ENCODE assay signal across 23 mouse cellular contexts in genomic region chr11:78801094-78801493, GRCm38 (mm10). TPM values are rescaled to one million over a fixed set of nuclear protein-coding genes. Genes with fewer than 3 reads are reported as not detected.
DNase-seq lines count a peak whose midpoint lies in the region; ATAC-seq and TF ChIP-seq lines count a peak whose summit lies in the region.
"Had no signal": no experiment of that assay in that cellular context is flagged by ENCODE, and none has a peak within 500 bp of the region (broad histone marks: within the 10 kb centered on the region; RNA-seq: fewer than 3 reads in every experiment).

No protein-coding gene starts in this region.

- no peak for TF ChIP-seq POLR2A in MEL (IDR thresholded peaks at IDR 0.05; ENCODE audit: control insufficient read depth in 1 of 2, insufficient read depth in 1 of 2, low read depth in 1 of 2, low read length in 2 of 2, poor library complexity in 1 of 2)

- H3K4me3 ChIP-seq in MEL (ENCODE audit: control insufficient read depth in 1 of 2, insufficient read depth in 1 of 2, low read depth in 2 of 2, low read length in 2 of 2): peak overlapping the region in 1 of 2 experiments; percentile 17; a peak in 2 of 4 replicates
- no peak overlapping the region for H3K4me3 ChIP-seq in liver, embryonic 13.5 days (replicated peaks)
- no peak overlapping the region for H3K4me3 ChIP-seq in liver, postnatal 0 days (ENCODE audit: low read depth, low read length)
- H3K4me3 ChIP-seq: embryonic facial prominence, embryonic 10.5 days; erythroblast, embryonic 14.5 days; forebrain, embryonic 15.5 days; heart, adult 2 months; heart, embryonic 15.5 days; hindbrain, embryonic 13.5 days had no signal

- 38% methylated on average over 4 of the region's 4 CpGs for WGBS in liver, embryonic 13.5 days (ENCODE audit: insufficient replicate concordance)
- WGBS in liver, postnatal 0 days (ENCODE audit: insufficient replicate concordance): 60% methylated on average over 4 of the region's 4 CpGs

- no peaks in the 10 kb centered on the region for H3K27me3 ChIP-seq in MEL (ENCODE audit: control insufficient read depth in 1 of 2, insufficient read depth in 2 of 2, low read length in 2 of 2)
- H3K27me3 ChIP-seq in liver, embryonic 13.5 days: no peaks in the 10 kb centered on the region
- no peaks in the 10 kb centered on the region for H3K27me3 ChIP-seq in liver, postnatal 0 days (ENCODE audit: insufficient read depth, low read length)
- H3K27me3 ChIP-seq: forebrain, embryonic 15.5 days; heart, embryonic 15.5 days; Patski had no signal

- ATAC-seq in liver, embryonic 13.5 days (ENCODE audit: low read depth): peak; percentile 86
- ATAC-seq in liver, postnatal 0 days: 0 out of 2 replicates have a peak, but pooled peaks have one; percentile 33
- ATAC-seq: forebrain, embryonic 15.5 days; hindbrain, postnatal 0 days; Patski had no signal

- peak; percentile 78 for DNase-seq in MEL (ENCODE audit: low read depth, low spot score)
- peak; percentile 20 for DNase-seq in c-Kit-positive CD71-positive TER-119-positive erythroid progenitor cells, embryonic 14.5 days (ENCODE audit: low spot score)
- DNase-seq in liver, embryonic 13.5 days: peak; percentile 14
- no peak for DNase-seq in liver, postnatal 0 days
- no peak for DNase-seq in cerebellum, postnatal 10 days
- no peak for DNase-seq in testis, postnatal 14 days (ENCODE audit: low spot score)
- DNase-seq in thymus, postnatal 4 days: no peak
- DNase-seq in thymus, adult 18-20 months: no peak
- DNase-seq: adrenal gland, adult 2 months; adrenal gland, postnatal 25 days; cerebellum, adult 18-20 months; cerebellum, adult 9-11 months; gastrocnemius, postnatal 14 days; heart, adult 2 months; heart, postnatal 14 days had no signal

- TF ChIP-seq EP300 in MEL (IDR thresholded peaks at IDR 0.05; ENCODE audit: low read depth in 1 of 2, low read length in 2 of 2): peak; percentile 95 to 96
- TF ChIP-seq EP300 in liver, postnatal 0 days (IDR thresholded peaks at IDR 0.05; ENCODE audit: low read depth): peak; percentile 86

- H3K27ac ChIP-seq in MEL (ENCODE audit: control insufficient read depth, low read depth, low read length): peak overlapping the region; percentile 34
- peak overlapping the region; percentile 68 for H3K27ac ChIP-seq in liver, embryonic 13.5 days
- H3K27ac ChIP-seq in liver, postnatal 0 days (ENCODE audit: low read depth): no peak overlapping the region
- H3K27ac ChIP-seq: embryonic facial prominence, embryonic 10.5 days; forebrain, embryonic 15.5 days; heart, adult 2 months; heart, embryonic 15.5 days; hindbrain, embryonic 13.5 days; hindbrain, postnatal 0 days had no signal

- TF ChIP-seq RAD21 in MEL (IDR thresholded peaks at IDR 0.05; ENCODE audit: low read depth, low read length): no peak

- H3K9ac ChIP-seq in MEL (ENCODE audit: control insufficient read depth, low read depth, low read length, poor library complexity, severe bottlenecking): no peak overlapping the region
- H3K9ac ChIP-seq in liver, embryonic 13.5 days: no peak overlapping the region
- H3K9ac ChIP-seq in liver, postnatal 0 days (replicated peaks): no peak overlapping the region
- H3K9ac ChIP-seq: forebrain, embryonic 15.5 days; heart, embryonic 15.5 days; hindbrain, embryonic 13.5 days had no signal

- H3K79me2 ChIP-seq in MEL (ENCODE audit: control insufficient read depth, insufficient read depth, low read length, poor library complexity): no peaks in the 10 kb centered on the region

- no peak for TF ChIP-seq CTCF in MEL (IDR thresholded peaks at IDR 0.05 in 2 of 3, conservative IDR thresholded peaks at IDR 0.05 in 1 of 3; ENCODE audit: control insufficient read depth in 1 of 3, insufficient read depth in 1 of 3, low read depth in 2 of 3, low read length in 3 of 3, poor library complexity in 1 of 3, severe bottlenecking in 1 of 3)
- no peak for TF ChIP-seq CTCF in liver, postnatal 0 days (IDR thresholded peaks at IDR 0.05; ENCODE audit: low read depth)

- peaks cover 23 to 45% of the 10 kb centered on the region in 2 experiments for H3K4me1 ChIP-seq in MEL (ENCODE audit: control insufficient read depth in 1 of 2, insufficient read depth in 2 of 2, low read length in 2 of 2)
- H3K4me1 ChIP-seq in liver, embryonic 13.5 days (replicated peaks): peaks cover 58% of the 10 kb centered on the region
- peaks cover 6% of the 10 kb centered on the region; the same call in 1 of the 2 replicates for H3K4me1 ChIP-seq in liver, postnatal 0 days (ENCODE audit: insufficient read depth)

- no peaks in the 10 kb centered on the region for H3K9me3 ChIP-seq in MEL (replicated peaks; ENCODE audit: insufficient read depth, low read length)
- no peaks in the 10 kb centered on the region for H3K9me3 ChIP-seq in liver, embryonic 13.5 days (replicated peaks)
- no peaks in the 10 kb centered on the region for H3K9me3 ChIP-seq in liver, postnatal 0 days (ENCODE audit: low read length)
- H3K9me3 ChIP-seq: embryonic facial prominence, embryonic 10.5 days; forebrain, embryonic 15.5 days; heart, embryonic 15.5 days had no signal

- H3K36me3 ChIP-seq in MEL (ENCODE audit: control insufficient read depth in 1 of 2, insufficient read depth in 2 of 2, low read length in 2 of 2): peaks cover 0 to 31% of the 10 kb centered on the region in 2 experiments; a peak in 2 of 4 replicates
- H3K36me3 ChIP-seq in liver, embryonic 13.5 days: no peaks in the 10 kb centered on the region
- no peaks in the 10 kb centered on the region for H3K36me3 ChIP-seq in liver, postnatal 0 days (replicated peaks; ENCODE audit: insufficient read depth, low read length)
- H3K36me3 ChIP-seq: embryonic facial prominence, embryonic 10.5 days; forebrain, embryonic 15.5 days; heart, embryonic 15.5 days; hindbrain, embryonic 13.5 days had no signal

- H3K4me2 ChIP-seq in liver, embryonic 13.5 days: peak overlapping the region; percentile 32
- no peak overlapping the region for H3K4me2 ChIP-seq in liver, postnatal 0 days (ENCODE audit: low read depth, low read length)
- H3K4me2 ChIP-seq: forebrain, embryonic 15.5 days; heart, embryonic 11.5 days; heart, embryonic 15.5 days; hindbrain, embryonic 13.5 days had no signal

TF ChIP-seq in MEL, 35 proteins besides CTCF, POLR2A, EP300 and RAD21 (continues in another document):
- TF ChIP-seq HCFC1 (IDR thresholded peaks at IDR 0.05; ENCODE audit: low read depth, low read length) (no peak), ZC3H11A (IDR thresholded peaks at IDR 0.05; ENCODE audit: low read depth, low read length) (no peak), MAFK (IDR thresholded peaks at IDR 0.05; ENCODE audit: borderline replicate concordance, low read depth, low read length) (no peak), E2F4 (IDR thresholded peaks at IDR 0.05; ENCODE audit: borderline replicate concordance, low read depth, low read length) (no peak), BHLHE40 (IDR thresholded peaks at IDR 0.05; ENCODE audit: borderline replicate concordance, low read depth, low read length) (no peak), RCOR1 (IDR thresholded peaks at IDR 0.05; ENCODE audit: low read depth, low read length) (peak; percentile 93), POLR2AphosphoS2 (IDR thresholded peaks at IDR 0.05; ENCODE audit: low read length) (no peak), MAZ (IDR thresholded peaks at IDR 0.05; ENCODE audit: low read depth, low read length) (no peak), CHD1 (IDR thresholded peaks at IDR 0.05; ENCODE audit: low read depth, low read length) (no peak), TBP (IDR thresholded peaks at IDR 0.05; ENCODE audit: low read depth, low read length) (0 out of 2 replicates have a peak, but pooled peaks have one; percentile 47), ETS1 (IDR thresholded peaks at IDR 0.05; ENCODE audit: low read depth, low read length) (peak; percentile 91), UBTF (IDR thresholded peaks at IDR 0.05; ENCODE audit: borderline replicate concordance, insufficient read depth, low read depth, low read length) (no peak), SMC3 (IDR thresholded peaks at IDR 0.05; ENCODE audit: low read depth, low read length) (no peak), MXI1 (IDR thresholded peaks at IDR 0.05; ENCODE audit: low read depth, low read length) (peak; percentile 37), GATA1 (IDR thresholded peaks at IDR 0.05; ENCODE audit: low read depth, low read length) (peak; percentile 99), MYB (IDR thresholded peaks at IDR 0.05; ENCODE audit: low read depth, low read length) (no peak), TCF12 (IDR thresholded peaks at IDR 0.05; ENCODE audit: low read depth, low read length) (peak; percentile 99), NELFE (IDR thresholded peaks at IDR 0.05; ENCODE audit: low read depth, low read length) (no peak), ZNF384 (IDR thresholded peaks at IDR 0.05; ENCODE audit: low read depth, low read length) (no peak), MYC (IDR thresholded peaks at IDR 0.05; ENCODE audit: low read depth, low read length) (no peak), TAL1 (IDR thresholded peaks at IDR 0.05; ENCODE audit: low read length) (peak; percentile 81), ZKSCAN1 (IDR thresholded peaks at IDR 0.05; ENCODE audit: low read depth, low read length) (no peak), KAT2A (conservative IDR thresholded peaks at IDR 0.05; ENCODE audit: low read depth, low read length) (no peak), USF1 (IDR thresholded peaks at IDR 0.05; ENCODE audit: low read depth, low read length) (no peak), SIN3A (IDR thresholded peaks at IDR 0.05; ENCODE audit: low read length) (peak; percentile 56; the same call in 1 of the 2 replicates), JUND (IDR thresholded peaks at IDR 0.05; ENCODE audit: low read depth, low read length) (no peak), USF2 (IDR thresholded peaks at IDR 0.05; ENCODE audit: borderline replicate concordance in 1 of 2, insufficient read depth in 1 of 2, low read depth in 1 of 2, low read length in 2 of 2) (no peak)

RNA-seq across cellular contexts. Expression of gene Lyrm9, which starts 25.3 kb away (rescaled TPM):
- 31.6 and 37.5 TPM in 2 replicates for total RNA-seq in MEL (2012; rRNA removed)
- polyA plus RNA-seq in MEL (2012; ENCODE audit: insufficient read depth in 1 of 2, insufficient read length in 2 of 2, low read depth in 1 of 2, low replicate concordance in 2 of 2, missing spikeins in 1 of 2): 10 to 100 TPM in 1 of 2 experiments, not detected in 1; 48.6 TPM
- polyA plus RNA-seq in liver, embryonic 13.5 days (2015; fragmentation: Nextera tagmentation; extraction: Ambion mirVana): 21.4 and 21.7 TPM in 2 replicates
- 12.9 and 16.5 TPM in 2 replicates for polyA plus RNA-seq in liver, postnatal 0 days (2015; fragmentation: Nextera tagmentation; extraction: Ambion mirVana)

RNA-seq across cellular contexts. Expression of gene Ccnq, which starts 49.6 kb away (rescaled TPM):
- total RNA-seq in MEL (2012; rRNA removed): 74.1 and 77.5 TPM in 2 replicates
- 10 to 100 TPM in 1 of 2 experiments, not detected in 1; 80.5 TPM for polyA plus RNA-seq in MEL (2012; ENCODE audit: insufficient read depth in 1 of 2, insufficient read length in 2 of 2, low read depth in 1 of 2, low replicate concordance in 2 of 2, missing spikeins in 1 of 2)
- polyA plus RNA-seq in liver, embryonic 13.5 days (2015; fragmentation: Nextera tagmentation; extraction: Ambion mirVana): 24.2 and 26.5 TPM in 2 replicates
- 19.0 and 20.1 TPM in 2 replicates for polyA plus RNA-seq in liver, postnatal 0 days (2015; fragmentation: Nextera tagmentation; extraction: Ambion mirVana)

Comparison
In these comparisons a context has a peak if more than half of its experiments do, and no peak if none do; other contexts are left out.
1. DNase-seq: peak in MEL (single experiment), c-Kit-positive CD71-positive TER-119-positive erythroid progenitor cells, embryonic 14.5 days (single experiment) and liver, embryonic 13.5 days (single experiment); none in liver, postnatal 0 days (single experiment), cerebellum, postnatal 10 days (0 of 2), testis, postnatal 14 days (single experiment), thymus, postnatal 4 days (single experiment) and thymus, adult 18-20 months (0 of 2).